Mouse (Mus musculus): ENCODE results near the gene Tmem209.

Tmem209 gene

DNA sequence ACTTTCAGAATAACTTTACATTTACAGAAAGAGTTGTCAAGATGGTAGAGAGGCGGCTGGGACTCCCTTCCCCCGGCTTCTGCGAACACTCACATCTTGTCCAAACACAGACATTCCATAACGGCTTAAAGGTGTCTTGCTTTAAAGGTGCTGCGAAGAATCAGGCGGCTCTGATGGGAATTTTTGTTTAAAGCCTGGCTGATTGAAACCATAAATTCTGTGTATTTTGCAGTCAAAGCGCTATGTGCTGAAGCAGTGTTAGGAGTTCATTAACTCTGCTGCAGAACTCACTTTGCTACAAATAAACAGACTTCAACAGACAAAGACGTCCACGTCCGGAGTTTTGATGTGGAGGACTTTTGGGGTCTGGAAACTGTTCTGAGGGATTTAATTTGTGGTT is 28.7 kb upstream of the Tmem209 start:
- DNase-seq (ENCODE audit: low spot score in 2 of 2): no peak

DNA sequence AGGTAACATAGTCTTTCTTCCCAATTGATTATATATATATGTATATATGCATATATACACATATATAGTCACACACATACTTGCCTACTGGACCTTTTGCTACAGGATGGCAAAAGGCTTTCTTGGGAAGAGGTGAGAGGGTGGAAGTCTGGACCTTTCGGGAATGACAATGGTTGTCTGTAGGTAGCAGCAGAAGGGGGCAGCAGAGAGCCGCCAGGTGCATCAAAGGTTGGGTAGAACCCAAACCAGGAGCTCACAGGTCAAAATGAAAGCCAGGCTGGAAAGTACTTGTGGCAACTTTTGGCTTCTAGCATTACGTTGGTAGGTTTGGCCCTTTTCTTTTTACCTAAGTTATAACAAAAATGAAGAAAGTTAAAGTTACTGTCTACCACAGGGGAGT is 25.8 kb upstream of the Tmem209 start:
- no peak for DNase-seq (ENCODE audit: low spot score in 2 of 2)

DNA sequence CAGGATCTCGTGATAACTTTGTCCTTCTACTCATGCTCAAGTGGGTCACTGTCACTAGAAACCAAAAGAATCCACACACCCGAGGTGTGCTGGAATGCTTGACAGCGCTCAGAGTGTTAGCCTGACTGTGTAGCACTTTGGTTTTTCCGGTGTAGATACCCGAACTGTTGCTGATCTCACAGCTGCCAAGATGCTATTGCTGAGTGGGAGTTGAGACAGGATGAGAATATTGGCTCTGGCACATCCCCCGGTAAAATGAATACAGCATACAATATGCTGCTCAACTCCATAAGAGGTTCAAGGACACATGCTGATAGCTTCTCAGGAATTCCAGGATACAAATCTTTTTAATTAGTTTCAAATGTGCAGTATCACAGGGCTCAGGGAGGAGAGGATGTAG is 19.2 kb upstream of the Tmem209 start:
- DNase-seq (ENCODE audit: low spot score in 2 of 2): no peak

GRCm38 (mm10) chr6:30526586-30527515 is 17.3 kb upstream of the Tmem209 start:
- no peak for DNase-seq (ENCODE audit: low spot score in 2 of 2)

- no peak for DNase-seq (ENCODE audit: low spot score in 2 of 2)
These were observed 16.1 kb upstream of the Tmem209 start for GRCm38 (mm10) chr6:30525456-30526332.

GRCm38 (mm10) chr6:30520400-30520799 is 10.8 kb upstream of the Tmem209 start:
- DNase-seq (ENCODE audit: low spot score in 2 of 2): no peak

GRCm38 (mm10) chr6:30514242-30514641 is 4.7 kb upstream of the Tmem209 start:
- DNase-seq (ENCODE audit: low spot score in 2 of 2): no peak

DNA sequence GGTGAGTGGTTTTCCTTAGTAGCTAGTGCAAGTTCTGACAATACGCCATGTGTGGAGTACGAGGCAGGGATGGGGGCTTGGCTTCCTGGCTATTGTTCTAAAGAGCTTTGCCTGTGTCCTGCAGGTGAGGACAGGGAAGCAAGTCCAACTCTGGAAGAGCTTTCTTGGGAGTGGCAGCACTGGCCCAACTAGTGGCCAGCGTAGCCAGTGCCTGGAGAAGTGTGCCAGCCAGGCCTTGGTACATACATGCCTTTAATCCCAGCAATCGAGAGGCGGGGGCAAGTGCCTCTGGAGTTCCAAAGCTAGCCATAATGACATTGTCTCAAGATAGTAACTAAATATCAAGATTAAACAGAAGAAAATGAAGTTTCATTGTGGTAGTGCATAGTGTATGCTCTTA is 708 bp upstream of the Tmem209 start:
- DNase-seq (ENCODE audit: low spot score in 2 of 2): no peak

DNA sequence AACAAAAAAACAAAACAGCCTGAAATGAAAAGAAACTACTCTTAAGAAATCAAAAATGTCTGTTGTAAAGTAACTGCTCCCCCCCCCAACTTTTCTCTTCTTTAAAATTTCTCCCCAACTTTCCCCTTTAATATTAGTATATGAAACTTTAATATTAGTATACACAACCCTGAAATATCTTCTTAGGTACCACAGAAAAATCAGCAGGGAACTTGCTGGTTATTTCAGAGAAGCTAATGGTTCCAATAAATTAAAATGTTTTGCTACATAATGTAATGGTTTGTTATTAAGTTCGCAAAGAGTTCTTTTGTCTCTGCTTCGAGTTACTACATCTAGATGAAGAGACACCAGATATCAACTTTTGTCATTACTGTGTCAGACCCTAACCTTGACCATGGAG is 759 bp downstream of the Tmem209 start:
- no peak for DNase-seq (ENCODE audit: low spot score in 2 of 2)

DNA sequence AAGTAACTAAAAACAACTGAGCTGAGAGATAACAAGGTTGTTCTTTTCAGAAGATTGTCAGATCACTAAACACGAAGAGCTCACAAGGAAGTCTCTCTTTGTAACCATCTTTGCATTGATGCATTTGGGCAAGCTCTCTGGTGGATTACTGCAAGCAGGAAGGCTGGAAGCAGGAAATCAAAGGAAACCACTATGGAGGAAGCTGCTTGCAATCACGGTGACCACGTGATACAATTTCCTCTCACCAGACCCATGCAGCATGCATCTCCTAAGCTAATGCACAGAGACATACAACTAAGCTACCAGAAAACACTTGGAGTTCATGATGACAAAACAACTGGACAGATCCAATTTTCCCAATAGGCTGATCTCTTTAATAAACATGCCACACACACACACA is 10.5 kb downstream of the Tmem209 start:
- no peak for DNase-seq (ENCODE audit: low spot score in 2 of 2)

GRCm38 (mm10) chr6:30486504-30486903 is 23.1 kb downstream of the Tmem209 start:
- no peak for DNase-seq (ENCODE audit: low spot score in 2 of 2)

DNA sequence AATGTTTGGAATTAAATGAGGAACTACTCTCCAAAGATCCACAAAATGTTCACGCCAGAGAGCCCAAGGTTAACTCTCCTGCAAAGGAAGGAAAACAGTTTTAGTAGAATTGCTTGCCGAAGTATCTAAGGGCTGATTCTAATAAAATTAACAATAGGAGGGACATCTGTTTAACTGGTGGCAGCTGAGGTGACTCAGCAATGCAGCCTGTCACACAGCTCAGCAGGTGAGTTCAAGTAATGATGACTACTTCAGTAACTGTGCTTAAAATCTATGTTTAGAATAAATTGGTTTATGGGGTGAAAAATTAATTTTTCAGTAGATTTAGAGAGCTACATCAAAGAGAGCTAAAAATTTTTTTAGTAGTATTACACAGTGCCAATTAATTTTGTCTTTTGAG is 26.7 kb downstream of the Tmem209 start:
- DNase-seq (ENCODE audit: low spot score in 2 of 2): no peak

DNA sequence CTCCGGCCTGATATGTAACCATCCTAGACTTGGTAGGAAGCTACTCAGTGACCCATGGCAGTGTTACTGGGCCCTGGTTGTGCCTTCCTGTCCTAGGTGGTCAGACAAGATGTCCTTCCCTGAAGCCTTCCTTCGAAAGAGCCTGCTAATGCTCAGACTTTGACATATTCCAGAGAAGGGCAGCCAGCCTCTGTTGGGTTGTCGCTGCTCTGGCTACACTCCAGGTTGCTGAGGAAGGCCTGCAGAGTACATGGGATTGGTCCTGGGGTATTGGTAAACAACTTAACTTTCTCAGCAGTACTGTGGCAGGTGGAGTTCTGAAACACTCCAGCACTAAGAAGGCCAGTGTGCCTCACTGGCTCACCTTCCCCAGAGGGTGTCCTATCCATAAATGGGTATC is 30.2 kb downstream of the Tmem209 start:
- no peak for DNase-seq (ENCODE audit: low spot score in 2 of 2)

- no peak for DNase-seq (ENCODE audit: low spot score in 2 of 2)
These were observed 31.8 kb downstream of the Tmem209 start for GRCm38 (mm10) chr6:30477784-30478183.

DNA sequence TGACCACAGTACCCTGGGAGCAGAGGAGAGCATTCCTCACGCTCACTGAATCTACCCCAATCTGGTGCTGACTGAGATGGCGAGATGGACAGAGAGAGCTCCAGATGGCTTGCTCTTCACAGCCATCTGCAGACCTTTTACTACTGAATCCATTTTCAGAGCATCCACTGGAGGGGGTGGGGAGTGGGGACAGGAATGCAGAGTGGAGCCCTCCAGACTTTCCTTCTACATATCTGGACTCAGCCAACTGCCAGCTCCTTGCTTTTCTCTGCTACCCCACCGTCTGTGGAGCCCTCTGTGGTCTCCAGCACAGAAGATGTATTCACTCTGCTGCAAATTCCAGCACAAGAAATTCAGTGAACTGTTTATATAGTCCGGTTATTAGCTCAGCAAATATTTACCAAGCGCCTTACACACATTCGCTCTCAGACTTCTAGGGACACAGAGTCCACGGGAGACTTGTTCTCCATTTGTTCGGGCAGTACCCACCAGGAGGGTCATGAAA is 32.3 kb downstream of the Tmem209 start:
- DNase-seq (ENCODE audit: low spot score in 2 of 2): no peak

- no peak for DNase-seq (ENCODE audit: low spot score in 2 of 2)
These were observed 33.4 kb downstream of the Tmem209 start for GRCm38 (mm10) chr6:30476025-30476765.

DNA sequence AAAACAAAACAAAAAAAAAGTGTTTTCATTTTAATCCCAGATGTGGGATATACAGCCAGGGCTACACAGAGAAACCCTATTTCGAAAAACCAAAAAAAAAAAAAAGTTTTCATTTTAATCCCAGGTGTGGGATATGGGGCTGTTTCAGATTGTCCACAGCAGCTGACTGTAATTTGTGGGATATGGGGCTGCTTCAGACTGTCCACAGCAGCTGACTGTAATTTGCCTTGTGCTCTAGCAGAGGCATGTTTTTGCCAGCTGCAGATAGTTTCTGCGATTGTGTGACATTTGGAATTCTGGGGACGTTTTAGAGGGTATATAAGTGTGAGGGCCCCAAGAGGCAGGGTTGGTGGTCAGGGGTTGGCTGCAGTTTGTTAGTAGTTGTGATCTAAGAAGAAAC is 37.9 kb downstream of the Tmem209 start:
- no peak for DNase-seq (ENCODE audit: low spot score in 2 of 2)

GRCm38 (mm10) chr6:30469370-30469769 is 40.2 kb downstream of the Tmem209 start:
- DNase-seq (ENCODE audit: low spot score in 2 of 2): no peak

GRCm38 (mm10) chr6:30468684-30469083 is 40.9 kb downstream of the Tmem209 start:
- no peak for DNase-seq (ENCODE audit: low spot score in 2 of 2)

- no peak for DNase-seq (ENCODE audit: low spot score in 2 of 2)
These were observed 41.5 kb downstream of the Tmem209 start for GRCm38 (mm10) chr6:30468058-30468457.

- no peak for DNase-seq (ENCODE audit: low spot score in 2 of 2)
These were observed 44.0 kb downstream of the Tmem209 start for GRCm38 (mm10) chr6:30465586-30465985.

- DNase-seq (ENCODE audit: low spot score in 2 of 2): no peak
These were observed 46.8 kb downstream of the Tmem209 start for GRCm38 (mm10) chr6:30462822-30463221.

All from frontal cortex, postnatal 25 days (tissue).